In genomic region chr19:36687044-36687443, GRCm38 (mm10) we compare ENCODE assay signal across 17 mouse cellular contexts. TPM values are rescaled to one million over a fixed set of nuclear protein-coding genes. Genes with fewer than 3 reads are reported as not detected.
DNase-seq lines count a peak whose midpoint lies in the region; ATAC-seq and TF ChIP-seq lines count a peak whose summit lies in the region.
"Had no signal": no experiment of that assay in that cellular context is flagged by ENCODE, and none has a peak within 500 bp of the region (broad histone marks: within the 10 kb centered on the region; RNA-seq: fewer than 3 reads in every experiment).

No protein-coding gene starts in this region.

- no peak for ATAC-seq in intestine, embryonic 14.5 days (replicated peaks; ENCODE audit: low FRiP score, low TSS enrichment, low read depth)
- ATAC-seq in intestine, postnatal 0 days: no peak
- ATAC-seq in midbrain, embryonic 11.5 days (ENCODE audit: low FRiP score): no peak
- ATAC-seq in midbrain, embryonic 15.5 days (replicated peaks): no peak

- peak overlapping the region; percentile 98 for H3K27ac ChIP-seq in intestine, embryonic 14.5 days (ENCODE audit: low read depth)
- no peak overlapping the region for H3K27ac ChIP-seq in intestine, postnatal 0 days (ENCODE audit: low read depth, low read length)
- H3K27ac ChIP-seq in midbrain, embryonic 11.5 days (ENCODE audit: low read depth, low read length): no peak overlapping the region
- H3K27ac ChIP-seq in midbrain, embryonic 15.5 days: no peak overlapping the region
- H3K27ac ChIP-seq: hindbrain, embryonic 10.5 days; neural tube, embryonic 15.5 days had no signal

- no peaks in the 10 kb centered on the region for H3K36me3 ChIP-seq in intestine, embryonic 14.5 days (ENCODE audit: control insufficient read depth, insufficient read depth, low read length)
- no peaks in the 10 kb centered on the region for H3K36me3 ChIP-seq in intestine, postnatal 0 days (ENCODE audit: control insufficient read depth, insufficient read depth)
- no peaks in the 10 kb centered on the region for H3K36me3 ChIP-seq in midbrain, embryonic 11.5 days (ENCODE audit: control insufficient read depth, insufficient read depth, low read length)
- H3K36me3 ChIP-seq in midbrain, embryonic 15.5 days (replicated peaks): no peaks in the 10 kb centered on the region
- H3K36me3 ChIP-seq: hindbrain, embryonic 10.5 days; neural tube, embryonic 15.5 days had no signal

- WGBS in intestine, embryonic 14.5 days: 70% methylated on average over 9 of the region's 9 CpGs
- 81% methylated on average over 9 of the region's 9 CpGs for WGBS in intestine, postnatal 0 days
- 90% methylated on average over 9 of the region's 9 CpGs for WGBS in midbrain, embryonic 11.5 days
- WGBS in midbrain, embryonic 15.5 days: 93% methylated on average over 9 of the region's 9 CpGs

- H3K4me1 ChIP-seq in intestine, embryonic 14.5 days (replicated peaks; ENCODE audit: control insufficient read depth, insufficient read depth, low read length): peaks cover 24% of the 10 kb centered on the region
- 0 out of 2 replicates have a peak, but pooled peaks cover 5% of the 10 kb centered on the region for H3K4me1 ChIP-seq in intestine, postnatal 0 days (replicated peaks; ENCODE audit: control insufficient read depth, insufficient read depth, low read length)
- no peaks in the 10 kb centered on the region for H3K4me1 ChIP-seq in midbrain, embryonic 11.5 days (ENCODE audit: control insufficient read depth, insufficient read depth, low read length)
- H3K4me1 ChIP-seq in midbrain, embryonic 15.5 days: peaks cover 12% of the 10 kb centered on the region; the same call in 1 of the 2 replicates

- H3K4me2 ChIP-seq in intestine, embryonic 14.5 days (ENCODE audit: low read length): no peak overlapping the region
- H3K4me2 ChIP-seq in intestine, postnatal 0 days (replicated peaks; ENCODE audit: low read depth): no peak overlapping the region
- H3K4me2 ChIP-seq in midbrain, embryonic 11.5 days: no peak overlapping the region
- H3K4me2 ChIP-seq in midbrain, embryonic 15.5 days: no peak overlapping the region
- H3K4me2 ChIP-seq: neural tube, embryonic 15.5 days had no signal

- no peak overlapping the region for H3K4me3 ChIP-seq in intestine, embryonic 14.5 days (ENCODE audit: low read depth, low read length)
- H3K4me3 ChIP-seq in intestine, postnatal 0 days (ENCODE audit: low read depth, low read length): no peak overlapping the region
- H3K4me3 ChIP-seq in midbrain, embryonic 11.5 days (ENCODE audit: low read depth, low read length): no peak overlapping the region
- H3K4me3 ChIP-seq in midbrain, embryonic 15.5 days: no peak overlapping the region
- H3K4me3 ChIP-seq: hindbrain, embryonic 10.5 days; neural tube, embryonic 15.5 days had no signal

- no peaks in the 10 kb centered on the region for H3K9me3 ChIP-seq in intestine, embryonic 14.5 days (ENCODE audit: control insufficient read depth, low read length)
- H3K9me3 ChIP-seq in intestine, postnatal 0 days (ENCODE audit: control insufficient read depth): no peaks in the 10 kb centered on the region
- H3K9me3 ChIP-seq in midbrain, embryonic 11.5 days (ENCODE audit: control insufficient read depth, low read length): no peaks in the 10 kb centered on the region
- H3K9me3 ChIP-seq in midbrain, embryonic 15.5 days: no peaks in the 10 kb centered on the region
- H3K9me3 ChIP-seq: hindbrain, embryonic 10.5 days; neural tube, embryonic 15.5 days had no signal

- H3K27me3 ChIP-seq in intestine, embryonic 14.5 days (replicated peaks; ENCODE audit: control insufficient read depth, insufficient read depth, low read length): no peaks in the 10 kb centered on the region
- no peaks in the 10 kb centered on the region for H3K27me3 ChIP-seq in intestine, postnatal 0 days (replicated peaks; ENCODE audit: control insufficient read depth, insufficient read depth, low read length)
- H3K27me3 ChIP-seq in midbrain, embryonic 11.5 days (ENCODE audit: control insufficient read depth, insufficient read depth, low read length): no peaks in the 10 kb centered on the region
- H3K27me3 ChIP-seq in midbrain, embryonic 15.5 days (replicated peaks): no peaks in the 10 kb centered on the region
- H3K27me3 ChIP-seq: neural tube, embryonic 15.5 days had no signal

- H3K9ac ChIP-seq in intestine, embryonic 14.5 days (ENCODE audit: low read length): no peak overlapping the region
- H3K9ac ChIP-seq in intestine, postnatal 0 days (ENCODE audit: low read depth, low read length): no peak overlapping the region
- H3K9ac ChIP-seq in midbrain, embryonic 11.5 days (ENCODE audit: low read length): no peak overlapping the region
- no peak overlapping the region for H3K9ac ChIP-seq in midbrain, embryonic 15.5 days
- H3K9ac ChIP-seq: neural tube, embryonic 15.5 days had no signal

- peak; percentile 83 for DNase-seq in gastrocnemius, adult 18-20 months (ENCODE audit: low spot score)
- DNase-seq in gastrocnemius, postnatal 4 days (ENCODE audit: low spot score in 2 of 2): no peak
- DNase-seq in intestine, embryonic 14.5 days (ENCODE audit: low spot score): no peak
- DNase-seq in midbrain, embryonic 11.5 days (ENCODE audit: low spot score, missing footprints): peak; percentile 19
- DNase-seq in frontal cortex, adult 2 months (ENCODE audit: extremely low spot score in 1 of 2, low spot score in 1 of 2): no peak
- DNase-seq in adrenal gland, postnatal 36 days: no peak
- DNase-seq: adrenal gland, adult 8-10 months; cerebellum, postnatal 14 days; kidney, adult 8-10 months; layer of hippocampus, adult 9-11 months; right cerebral cortex, adult 18-20 months; thymus, adult 2 months had no signal

- no peak for TF ChIP-seq CTCF in intestine, postnatal 0 days (IDR thresholded peaks at IDR 0.05; ENCODE audit: low read depth)

RNA-seq across cellular contexts. Expression of gene Ppp1r3c, which starts 49.4 kb away (rescaled TPM):
- total RNA-seq in gastrocnemius, adult 18-20 months (2021): 100 to 1,000 TPM; 493 to 680 TPM
- 10 to 100 TPM; 76.9 to 78.8 TPM for total RNA-seq in gastrocnemius, postnatal 4 days (2021)
- polyA plus RNA-seq in intestine, embryonic 14.5 days (2014; fragmentation: Nextera tagmentation; extraction: Ambion mirVana): 10.0 and 11.7 TPM in 2 replicates
- polyA plus RNA-seq in intestine, postnatal 0 days (2015; fragmentation: Nextera tagmentation; extraction: Ambion mirVana): 3.6 and 4.0 TPM in 2 replicates
- 2.2 and 2.3 TPM in 2 replicates for polyA plus RNA-seq in midbrain, embryonic 11.5 days (2014; fragmentation: Nextera tagmentation; extraction: Ambion mirVana)
- polyA plus RNA-seq in midbrain, embryonic 15.5 days (2015; fragmentation: Nextera tagmentation; extraction: Ambion mirVana): 15.6 and 17.3 TPM in 2 replicates
- polyA plus RNA-seq in frontal cortex, adult 2 months (2012; rRNA removed): 30.4 and 31.1 TPM in 2 replicates
- 10 to 100 TPM; 12.7 to 16.9 TPM for total RNA-seq in adrenal gland, postnatal 36 days (2021)
- total RNA-seq: megakaryocyte progenitor cell, adult 5-6 weeks had no signal

Comparison
In these comparisons a context has a peak if more than half of its experiments do, and no peak if none do; other contexts are left out.
1. DNase-seq: peak in gastrocnemius, adult 18-20 months (single experiment) and midbrain, embryonic 11.5 days (single experiment); none in gastrocnemius, postnatal 4 days (0 of 2), intestine, embryonic 14.5 days (single experiment), frontal cortex, adult 2 months (0 of 2) and adrenal gland, postnatal 36 days (0 of 2).